Mouse (Mus musculus): ENCODE results near the gene Sphk1.

- TF ChIP-seq EP300 (IDR thresholded peaks at IDR 0.05; ENCODE audit: low read depth) (no peak), CTCF (IDR thresholded peaks at IDR 0.05; ENCODE audit: low read depth) (no peak)
Observed at GRCm38 (mm10) chr11:116522886-116523698, 7.6 kb upstream of the Sphk1 start.
